In genomic region chr7:3217546-3218056, GRCm38 (mm10) we compare ENCODE assay signal across 28 mouse cellular contexts. TPM values are rescaled to one million over a fixed set of nuclear protein-coding genes. Genes with fewer than 3 reads are reported as not detected.
"Had no signal": no experiment of that assay in that cellular context is flagged by ENCODE, and none has a peak within 500 bp of the region (broad histone marks: within the 10 kb centered on the region; RNA-seq: fewer than 3 reads in every experiment).

No protein-coding gene starts in this region.

- H3K9me3 ChIP-seq: kidney, embryonic 15.5 days; limb, embryonic 12.5 days; limb, embryonic 15.5 days; midbrain, embryonic 12.5 days; midbrain, embryonic 15.5 days; neural tube, embryonic 12.5 days; neural tube, embryonic 15.5 days had no signal

- H3K9ac ChIP-seq: kidney, embryonic 15.5 days; limb, embryonic 12.5 days; limb, embryonic 15.5 days; liver, embryonic 14.5 days; liver, postnatal 0 days; lung, embryonic 14.5 days; midbrain, embryonic 12.5 days; midbrain, embryonic 15.5 days; neural tube, embryonic 12.5 days; neural tube, embryonic 15.5 days had no signal

- H3K27ac ChIP-seq: kidney, embryonic 15.5 days; limb, embryonic 12.5 days; limb, embryonic 15.5 days; liver, embryonic 14.5 days; macrophage; midbrain, embryonic 12.5 days; midbrain, embryonic 15.5 days; neural tube, embryonic 12.5 days; neural tube, embryonic 15.5 days; stomach, postnatal 0 days had no signal

- H3K4me3 ChIP-seq: kidney, embryonic 15.5 days; limb, embryonic 12.5 days; limb, embryonic 15.5 days; midbrain, embryonic 12.5 days; midbrain, embryonic 15.5 days; neural tube, embryonic 12.5 days; neural tube, embryonic 15.5 days had no signal

- H3K36me3 ChIP-seq: kidney, embryonic 15.5 days; limb, embryonic 12.5 days; limb, embryonic 15.5 days; midbrain, embryonic 12.5 days; midbrain, embryonic 15.5 days; neural tube, embryonic 12.5 days; neural tube, embryonic 15.5 days had no signal

- H3K4me1 ChIP-seq: kidney, embryonic 15.5 days; limb, embryonic 12.5 days; limb, embryonic 15.5 days; midbrain, embryonic 15.5 days; neural tube, embryonic 12.5 days; neural tube, embryonic 15.5 days had no signal

- DNase-seq: kidney, adult 8-10 months; kidney, postnatal 14 days; kidney, postnatal 4 days; left cerebral cortex, postnatal 4 days; liver, postnatal 0 days; lung, embryonic 14.5 days; right cerebral cortex, adult 18-20 months; right cerebral cortex, postnatal 14 days; right cerebral cortex, postnatal 4 days; thymus, adult 18-20 months; thymus, postnatal 36 days had no signal

RNA-seq across cellular contexts. Expression of gene Nlrp12, which starts 31.9 kb away (rescaled TPM):
- total RNA-seq: left cerebral cortex, adult 8-10 months had no signal
- polyA plus RNA-seq: limb, embryonic 12.5 days; limb, embryonic 15.5 days; lung, embryonic 14.5 days; midbrain, embryonic 12.5 days; neural tube, embryonic 12.5 days; neural tube, embryonic 15.5 days; stomach, embryonic 14.5 days; stomach, postnatal 0 days had no signal

RNA-seq across cellular contexts. Expression of gene AU018091, which starts 48.6 kb away (rescaled TPM):
- total RNA-seq: layer of hippocampus, adult 18-20 months; layer of hippocampus, postnatal 14 days; left cerebral cortex, adult 8-10 months; left cerebral cortex, postnatal 14 days; left cerebral cortex, postnatal 4 days; megakaryocyte, adult 5-6 weeks had no signal
- polyA plus RNA-seq: kidney, embryonic 15.5 days; liver, embryonic 11.5 days; liver, embryonic 14.5 days; liver, postnatal 0 days; lung, embryonic 14.5 days; macrophage; midbrain, embryonic 15.5 days; neural tube, embryonic 15.5 days had no signal
